Mouse (Mus musculus) ES-E14 (cell line): ENCODE measurements around the gene Slc19a3.

ENCODE experiments used
- HCFC1 ChIP-seq: IDR thresholded peaks from 2 replicates; pipeline ENCODE4 v1.6.1; 2012; ENCODE audit warnings: low read length, inconsistent platforms, borderline replicate concordance; ENCODE audit not compliant: insufficient read depth
- ZNF384 ChIP-seq: IDR thresholded peaks from 2 replicates; pipeline ENCODE4 v1.6.1; 2012; ENCODE audit warnings: low read depth, low read length, inconsistent platforms

DNA sequence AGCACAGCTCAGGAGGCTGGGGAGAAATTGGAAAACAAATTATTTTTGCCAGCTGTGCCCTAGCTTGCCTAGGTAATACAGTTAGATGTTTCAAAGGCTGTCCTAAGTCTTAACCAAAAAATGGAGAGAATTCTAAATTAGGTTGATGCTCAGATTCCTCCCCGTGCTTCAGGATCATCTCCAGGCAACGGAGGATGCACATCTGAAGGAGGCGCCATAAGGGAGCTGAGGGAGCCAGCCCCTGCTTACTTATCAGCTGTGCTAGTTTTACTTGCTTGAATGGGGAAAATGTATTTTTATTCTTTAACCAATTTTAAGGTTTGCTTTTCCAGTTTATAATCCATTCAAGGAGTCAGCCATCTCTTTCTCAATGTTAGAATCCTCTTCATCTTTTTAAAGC lies 44.3 kb downstream of the Slc19a3 start:
- TF ChIP-seq HCFC1 = no peak
- no peak for TF ChIP-seq ZNF384
